Mouse (Mus musculus): ENCODE measurements around the gene Ttll9. TPM values are rescaled to one million over a fixed set of nuclear protein-coding genes. Genes with fewer than 3 reads are reported as not detected.

The Ttll9 gene
- total and polyA plus RNA-seq, 3 experiments = 0.61 TPM; not detected in 2

- H3K4me1 ChIP-seq (ENCODE audit: control insufficient read depth, insufficient read depth, low read length) = no peaks in the 10 kb centered on the region
- no peaks in the 10 kb centered on the region for H3K27me3 ChIP-seq (ENCODE audit: control insufficient read depth, insufficient read depth, low read length)
- H3K27ac ChIP-seq = no peak overlapping the region
- TF ChIP-seq POLR2A (IDR thresholded peaks at IDR 0.05; ENCODE audit: insufficient read depth, low read depth, low read length) (no peak), EP300 (IDR thresholded peaks at IDR 0.05; ENCODE audit: insufficient read depth, low read depth, low read length) (no peak), CTCF (IDR thresholded peaks at IDR 0.05) (no peak)
- intact Hi-C loops (cut with DNase I) = no loop called here
- no peak for DNase-seq
- H3K9ac ChIP-seq (ENCODE audit: low read depth, low read length) = no peak overlapping the region
- no peaks in the 10 kb centered on the region for H3K36me3 ChIP-seq (ENCODE audit: control insufficient read depth, insufficient read depth, low read length)
- H3K79me2 ChIP-seq (replicated peaks; ENCODE audit: control insufficient read depth, insufficient read depth, low read length) = no peaks in the 10 kb centered on the region
- WGBS = 74% methylated on average over 9 of the region's 9 CpGs
- no peak overlapping the region for H3K4me3 ChIP-seq
Measured at GRCm38 (mm10) chr2:152991529-152991928, 29.2 kb downstream of the Ttll9 start.

- DNase-seq = no peak
- Histone ChIP-seq H3K4me1 (ENCODE audit: control insufficient read depth, insufficient read depth, low read length) (no peaks in the 10 kb centered on the region), H3K79me2 (replicated peaks; ENCODE audit: control insufficient read depth, insufficient read depth, low read length) (no peaks in the 10 kb centered on the region), H3K4me3 (no peak overlapping the region), H3K27ac (no peak overlapping the region), H3K27me3 (ENCODE audit: control insufficient read depth, insufficient read depth, low read length) (no peaks in the 10 kb centered on the region), H3K9ac (ENCODE audit: low read depth, low read length) (no peak overlapping the region), H3K36me3 (ENCODE audit: control insufficient read depth, insufficient read depth, low read length) (no peaks in the 10 kb centered on the region)
- 65% methylated on average over 4 of the region's 4 CpGs for WGBS
- TF ChIP-seq EP300 (IDR thresholded peaks at IDR 0.05; ENCODE audit: insufficient read depth, low read depth, low read length) (no peak), POLR2A (IDR thresholded peaks at IDR 0.05; ENCODE audit: insufficient read depth, low read depth, low read length) (no peak), CTCF (IDR thresholded peaks at IDR 0.05) (no peak)
- intact Hi-C loops (cut with DNase I) = no loop called here
Measured at GRCm38 (mm10) chr2:152997046-152997445, 34.8 kb downstream of the Ttll9 start.

- Histone ChIP-seq H3K4me3 (no peak overlapping the region), H3K27me3 (ENCODE audit: control insufficient read depth, insufficient read depth, low read length) (no peaks in the 10 kb centered on the region), H3K9ac (ENCODE audit: low read depth, low read length) (no peak overlapping the region), H3K4me1 (ENCODE audit: control insufficient read depth, insufficient read depth, low read length) (no peaks in the 10 kb centered on the region), H3K79me2 (replicated peaks; ENCODE audit: control insufficient read depth, insufficient read depth, low read length) (no peaks in the 10 kb centered on the region), H3K36me3 (ENCODE audit: control insufficient read depth, insufficient read depth, low read length) (no peaks in the 10 kb centered on the region), H3K27ac (no peak overlapping the region)
- no peak for TF ChIP-seq CTCF (IDR thresholded peaks at IDR 0.05)
- no peak for TF ChIP-seq EP300 (IDR thresholded peaks at IDR 0.05; ENCODE audit: insufficient read depth, low read depth, low read length)
- TF ChIP-seq POLR2A (IDR thresholded peaks at IDR 0.05; ENCODE audit: insufficient read depth, low read depth, low read length) = no peak
- intact Hi-C loops (cut with DNase I) = no loop called here
- 61% methylated on average over 15 of the region's 15 CpGs for WGBS
- no peak for DNase-seq
Measured at GRCm38 (mm10) chr2:153002492-153003248, 40.4 kb downstream of the Ttll9 start.

GRCm38 (mm10) chr2:153003681-153004338 is 41.5 kb downstream of the Ttll9 start:
- Histone ChIP-seq H3K36me3 (ENCODE audit: control insufficient read depth, insufficient read depth, low read length) (no peaks in the 10 kb centered on the region), H3K79me2 (replicated peaks; ENCODE audit: control insufficient read depth, insufficient read depth, low read length) (no peaks in the 10 kb centered on the region), H3K4me3 (no peak overlapping the region), H3K9ac (ENCODE audit: low read depth, low read length) (no peak overlapping the region), H3K4me1 (ENCODE audit: control insufficient read depth, insufficient read depth, low read length) (no peaks in the 10 kb centered on the region), H3K27me3 (ENCODE audit: control insufficient read depth, insufficient read depth, low read length) (no peaks in the 10 kb centered on the region), H3K27ac (no peak overlapping the region)
- DNase-seq = no peak
- intact Hi-C loops (cut with DNase I) = no loop called here
- 44% methylated on average over 13 of the region's 13 CpGs for whole genome bisulfite sequencing
- no peak for TF ChIP-seq CTCF (IDR thresholded peaks at IDR 0.05)
- TF ChIP-seq POLR2A (IDR thresholded peaks at IDR 0.05; ENCODE audit: insufficient read depth, low read depth, low read length) = no peak
- TF ChIP-seq EP300 (IDR thresholded peaks at IDR 0.05; ENCODE audit: insufficient read depth, low read depth, low read length) = no peak

GRCm38 (mm10) chr2:153005981-153006380 is 43.7 kb downstream of the Ttll9 start:
- Histone ChIP-seq H3K4me1 (ENCODE audit: control insufficient read depth, insufficient read depth, low read length) (no peaks in the 10 kb centered on the region), H3K4me3 (no peak overlapping the region), H3K79me2 (replicated peaks; ENCODE audit: control insufficient read depth, insufficient read depth, low read length) (no peaks in the 10 kb centered on the region), H3K36me3 (ENCODE audit: control insufficient read depth, insufficient read depth, low read length) (no peaks in the 10 kb centered on the region), H3K9ac (ENCODE audit: low read depth, low read length) (no peak overlapping the region), H3K27me3 (ENCODE audit: control insufficient read depth, insufficient read depth, low read length) (no peaks in the 10 kb centered on the region), H3K27ac (no peak overlapping the region)
- 91% methylated on average over 3 of the region's 3 CpGs for WGBS
- intact Hi-C loops (cut with DNase I) = no loop called here
- TF ChIP-seq CTCF (IDR thresholded peaks at IDR 0.05) (no peak), POLR2A (IDR thresholded peaks at IDR 0.05; ENCODE audit: insufficient read depth, low read depth, low read length) (no peak), EP300 (IDR thresholded peaks at IDR 0.05; ENCODE audit: insufficient read depth, low read depth, low read length) (no peak)
- no peak for DNase-seq
